Mouse (Mus musculus) G1E (cell line): ENCODE measurements around the gene Lyar.

Experiments
- CTCF ChIP-seq: IDR thresholded peaks from 2 replicates; pipeline ENCODE4 v1.5.1; 2012; ENCODE audit warnings: low read depth, low read length, inconsistent platforms, mixed read lengths
- POLR2AphosphoS5 ChIP-seq: IDR thresholded peaks from 2 replicates; pipeline ENCODE4 v1.6.1; 2012; ENCODE audit warnings: low read depth, low read length, inconsistent platforms; ENCODE audit not compliant: insufficient replicate concordance

- TF ChIP-seq CTCF = no peak
- no peak for TF ChIP-seq POLR2AphosphoS5
Measured at GRCm38 (mm10) chr5:38196821-38197481, 23.3 kb upstream of the Lyar start.
